Mouse (Mus musculus) liver, embryonic 14.5 days (tissue): Measurements from ENCODE around the gene Hyal1.

Source experiments
- CTCF ChIP-seq: IDR thresholded peaks from 2 replicates; pipeline ENCODE4 v1.5.1; 2016; ENCODE audit warnings: antibody characterized with exemption, low read depth, control low read depth
- EP300 ChIP-seq: IDR thresholded peaks from 2 replicates; pipeline ENCODE4 v1.6.1; 2016; ENCODE audit warnings: antibody characterized with exemption, low read depth

DNA sequence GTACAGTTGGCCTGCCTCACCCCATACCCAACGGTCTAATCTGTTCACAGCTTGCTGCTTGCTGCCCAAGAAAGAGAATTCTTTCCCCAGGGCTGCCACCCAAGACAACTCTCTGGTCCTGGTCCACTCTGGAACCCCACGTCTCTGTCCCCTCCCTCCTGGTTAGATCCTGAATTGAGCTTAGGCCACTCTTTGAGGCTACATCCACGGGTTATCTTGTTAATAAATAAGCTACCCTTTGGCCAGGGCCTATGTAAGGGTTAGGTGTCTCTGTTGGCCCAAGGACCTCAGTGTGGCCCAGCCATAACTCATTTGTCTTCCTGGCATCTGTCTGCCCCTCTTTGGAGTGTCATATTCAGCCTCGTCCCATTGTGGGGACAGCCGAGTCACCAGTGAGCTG lies 21.7 kb downstream of the Hyal1 start:
- TF ChIP-seq CTCF: no peak
- no peak for TF ChIP-seq EP300
